Mouse (Mus musculus) lung, embryonic 14.5 days (tissue): ENCODE data around the gene Itk. TPM values are rescaled to one million over a fixed set of nuclear protein-coding genes. Genes with fewer than 3 reads are reported as not detected.

Source experiments
- ATAC-seq: fragments of 200-750 bp; cut with Nextera tagmentation; 2 replicates; pipeline ENCODE4 v1.8.0; 2017; ENCODE audit warnings: mild to moderate bottlenecking, moderate TSS enrichment, moderate library complexity; ENCODE audit not compliant: insufficient read depth
- DNase-seq: peaks from one replicate; pipeline ENCODE4 v3.0.0-alpha.2; 2015
- H3K27ac ChIP-seq: fragments of 300-500 bp; sonication (generic); 2 replicates; pipeline ENCODE4 v1.5.1; 2014; ENCODE audit warnings: low read depth, mild to moderate bottlenecking, moderate library complexity
- H3K27me3 ChIP-seq: fragments of 300-500 bp; sonication (generic); 2 replicates; pipeline ENCODE4 v1.6.1; 2014; ENCODE audit warnings: low read length, control low read depth; ENCODE audit not compliant: insufficient read depth
- H3K36me3 ChIP-seq: fragments of 300-500 bp; sonication (generic); 2 replicates; pipeline ENCODE4 v1.6.1; 2014; ENCODE audit warnings: control low read depth; ENCODE audit not compliant: insufficient read depth
- H3K4me1 ChIP-seq: fragments of 300-500 bp; sonication (generic); 2 replicates; pipeline ENCODE4 v1.6.1; 2014; ENCODE audit warnings: antibody characterized with exemption, control low read depth; ENCODE audit not compliant: insufficient read depth
- H3K4me2 ChIP-seq: fragments of 300-500 bp; sonication (generic); 2 replicates; pipeline ENCODE4 v1.6.1; 2014; ENCODE audit warnings: mild to moderate bottlenecking
- H3K4me3 ChIP-seq: fragments of 300-500 bp; sonication (generic); 2 replicates; pipeline ENCODE4 v1.5.1; 2014; ENCODE audit warnings: low read depth, low read length
- H3K9ac ChIP-seq: fragments of 300-500 bp; sonication (generic); 2 replicates; pipeline ENCODE4 v1.6.1; 2014
- H3K9me3 ChIP-seq: fragments of 300-500 bp; sonication (generic); 2 replicates; pipeline ENCODE4 v1.6.1; 2016; ENCODE audit warnings: low read depth, low read length, control low read depth
- CTCF ChIP-seq: IDR thresholded peaks from 2 replicates; pipeline ENCODE4 v1.5.1; 2016; ENCODE audit warnings: antibody characterized with exemption, low read depth
- WGBS: fragments of 180-500 bp; shearing (Covaris S2); extraction: QIAGEN DNeasy Blood & Tissue Kit; methylation state at CpG from one replicate; pipeline ENCODE4 v1.1.7; 2014; 5-methylcytosine and 5-hydroxymethylcytosine counted together
- polyA plus RNA-seq: library from polyadenylated mRNA; unstranded; fragments of >200 nt; fragmentation: Nextera tagmentation; extraction: Ambion mirVana; gene quantifications from 2 replicates; pipeline ENCODE4 v1.2.1, GENCODE M21; 2014

Itk gene
- polyA plus RNA-seq, 1 experiment from 2014 or later: 0.08 TPM

- WGBS: 69% methylated on average over 4 of the region's 4 CpGs
- no peaks in the 10 kb centered on the region for H3K36me3 ChIP-seq
- no peak overlapping the region for H3K4me2 ChIP-seq
Measured at GRCm38 (mm10) chr11:46393413-46393812, 4.1 kb upstream of the Itk start.

GRCm38 (mm10) chr11:46392890-46393289 is 3.6 kb upstream of the Itk start:
- Histone ChIP-seq H3K4me3 (no peak overlapping the region), H3K27me3 (no peaks in the 10 kb centered on the region), H3K4me2 (no peak overlapping the region), H3K4me1 (no peaks in the 10 kb centered on the region), H3K9me3 (no peaks in the 10 kb centered on the region), H3K9ac (no peak overlapping the region), H3K36me3 (no peaks in the 10 kb centered on the region), H3K27ac (no peak overlapping the region)
- no peak for TF ChIP-seq CTCF
- ATAC-seq (no peak), DNase-seq (no peak)
- whole genome bisulfite sequencing: 69% methylated on average over 7 of the region's 7 CpGs

More at GRCm38 (mm10) chr11:46393413-46393812, 4.1 kb upstream of the Itk start:
- TF ChIP-seq CTCF: no peak
- no peaks in the 10 kb centered on the region for H3K9me3 ChIP-seq
- ATAC-seq (no peak), DNase-seq (no peak)
- H3K4me3 ChIP-seq: no peak overlapping the region
- H3K4me1 ChIP-seq: no peaks in the 10 kb centered on the region
- H3K27me3 ChIP-seq: no peaks in the 10 kb centered on the region
- no peak overlapping the region for H3K9ac ChIP-seq
- no peak overlapping the region for H3K27ac ChIP-seq

- no peak for TF ChIP-seq CTCF
- no peak overlapping the region for H3K4me2 ChIP-seq
- no peaks in the 10 kb centered on the region for H3K27me3 ChIP-seq
- no peak overlapping the region for H3K4me3 ChIP-seq
- 58% methylated on average over 3 of the region's 3 CpGs for WGBS
- H3K4me1 ChIP-seq: no peaks in the 10 kb centered on the region
- no peaks in the 10 kb centered on the region for H3K36me3 ChIP-seq
- no peak for ATAC-seq
- no peaks in the 10 kb centered on the region for H3K9me3 ChIP-seq
- no peak overlapping the region for H3K9ac ChIP-seq
- DNase-seq: no peak
- H3K27ac ChIP-seq: no peak overlapping the region
Measured at GRCm38 (mm10) chr11:46390621-46391020, 1.3 kb upstream of the Itk start.

GRCm38 (mm10) chr11:46388438-46388837 is 877 bp downstream of the Itk start:
- Histone ChIP-seq H3K9ac (no peak overlapping the region), H3K4me1 (no peaks in the 10 kb centered on the region), H3K27ac (no peak overlapping the region), H3K36me3 (no peaks in the 10 kb centered on the region), H3K9me3 (no peaks in the 10 kb centered on the region), H3K4me3 (no peak overlapping the region), H3K27me3 (no peaks in the 10 kb centered on the region), H3K4me2 (no peak overlapping the region)
- DNase-seq: no peak
- ATAC-seq: no peak
- no peak for TF ChIP-seq CTCF
- WGBS: 50% methylated on average over 6 of the region's 6 CpGs

GRCm38 (mm10) chr11:46387061-46387460 is 2.3 kb downstream of the Itk start:
- Histone ChIP-seq H3K9ac (no peak overlapping the region), H3K27ac (no peak overlapping the region), H3K4me1 (no peaks in the 10 kb centered on the region), H3K4me3 (no peak overlapping the region), H3K36me3 (no peaks in the 10 kb centered on the region), H3K4me2 (no peak overlapping the region), H3K9me3 (no peaks in the 10 kb centered on the region), H3K27me3 (no peaks in the 10 kb centered on the region)
- ATAC-seq (no peak), DNase-seq (no peak)
- 88% methylated on average over 8 of the region's 8 CpGs for WGBS
- no peak for TF ChIP-seq CTCF

GRCm38 (mm10) chr11:46386556-46386955 is 2.8 kb downstream of the Itk start:
- no peaks in the 10 kb centered on the region for H3K27me3 ChIP-seq
- DNase-seq (no peak), ATAC-seq (no peak)
- 84% methylated on average over 8 of the region's 8 CpGs for WGBS
- H3K4me2 ChIP-seq: no peak overlapping the region
- no peak overlapping the region for H3K9ac ChIP-seq
- H3K9me3 ChIP-seq: no peaks in the 10 kb centered on the region
- no peak overlapping the region for H3K27ac ChIP-seq
- no peaks in the 10 kb centered on the region for H3K36me3 ChIP-seq
- no peak for TF ChIP-seq CTCF
- no peaks in the 10 kb centered on the region for H3K4me1 ChIP-seq
- H3K4me3 ChIP-seq: no peak overlapping the region

- H3K9ac ChIP-seq: no peak overlapping the region
- ATAC-seq (no peak), DNase-seq (no peak)
- no peaks in the 10 kb centered on the region for H3K27me3 ChIP-seq
- WGBS: 89% methylated on average over 2 of the region's 2 CpGs
- H3K4me2 ChIP-seq: no peak overlapping the region
- no peaks in the 10 kb centered on the region for H3K9me3 ChIP-seq
- H3K4me1 ChIP-seq: no peaks in the 10 kb centered on the region
- H3K27ac ChIP-seq: no peak overlapping the region
- TF ChIP-seq CTCF: no peak
- H3K36me3 ChIP-seq: no peaks in the 10 kb centered on the region
- no peak overlapping the region for H3K4me3 ChIP-seq
Measured at GRCm38 (mm10) chr11:46384925-46385324, 4.4 kb downstream of the Itk start.

- ATAC-seq (no peak), DNase-seq (no peak)
- Histone ChIP-seq H3K27me3 (no peaks in the 10 kb centered on the region), H3K36me3 (no peaks in the 10 kb centered on the region), H3K4me2 (no peak overlapping the region), H3K4me1 (no peaks in the 10 kb centered on the region), H3K4me3 (no peak overlapping the region), H3K9me3 (no peaks in the 10 kb centered on the region), H3K27ac (no peak overlapping the region), H3K9ac (no peak overlapping the region)
- TF ChIP-seq CTCF: no peak
- 85% methylated on average over 4 of the region's 4 CpGs for WGBS
Measured at GRCm38 (mm10) chr11:46382466-46382865, 6.8 kb downstream of the Itk start.
